Mouse (Mus musculus): ENCODE data around the gene Uvrag.

Uvrag gene

GRCm38 (mm10) chr7:99053626-99054025, 87.3 kb downstream of the Uvrag start:
- DNase-seq, result no peak

- DNase-seq, result no peak
Observed at GRCm38 (mm10) chr7:99052471-99053241, 88.3 kb downstream of the Uvrag start.

- no peak for DNase-seq
Observed at GRCm38 (mm10) chr7:99050882-99051281, 90.1 kb downstream of the Uvrag start.

- DNase-seq, result no peak
Observed at GRCm38 (mm10) chr7:99049897-99050296, 91.0 kb downstream of the Uvrag start.

- no peak for DNase-seq
Observed at GRCm38 (mm10) chr7:99046545-99047206, 94.3 kb downstream of the Uvrag start.

GRCm38 (mm10) chr7:99045525-99045924, 95.4 kb downstream of the Uvrag start:
- no peak for DNase-seq

GRCm38 (mm10) chr7:99043923-99044322, 97.0 kb downstream of the Uvrag start:
- DNase-seq, result no peak

- DNase-seq, result no peak
Observed at GRCm38 (mm10) chr7:99043322-99043721, 97.6 kb downstream of the Uvrag start.

- DNase-seq, result no peak
Observed at GRCm38 (mm10) chr7:99041818-99042217, 99.1 kb downstream of the Uvrag start.

GRCm38 (mm10) chr7:99039912-99040311, 101.0 kb downstream of the Uvrag start:
- no peak for DNase-seq

GRCm38 (mm10) chr7:99036284-99036683, 104.7 kb downstream of the Uvrag start:
- no peak for DNase-seq

- no peak for DNase-seq
Observed at GRCm38 (mm10) chr7:99034909-99035308, 106.0 kb downstream of the Uvrag start.

GRCm38 (mm10) chr7:99033838-99034237, 107.1 kb downstream of the Uvrag start:
- DNase-seq, result no peak

GRCm38 (mm10) chr7:99033314-99033713, 107.6 kb downstream of the Uvrag start:
- no peak for DNase-seq

GRCm38 (mm10) chr7:99032051-99032450, 108.9 kb downstream of the Uvrag start:
- DNase-seq, result no peak

GRCm38 (mm10) chr7:99028108-99028507, 112.8 kb downstream of the Uvrag start:
- DNase-seq, result no peak

GRCm38 (mm10) chr7:99027185-99027584, 113.8 kb downstream of the Uvrag start:
- no peak for DNase-seq

GRCm38 (mm10) chr7:99025989-99026388, 115.0 kb downstream of the Uvrag start:
- DNase-seq, result no peak

GRCm38 (mm10) chr7:99025265-99025664, 115.7 kb downstream of the Uvrag start:
- no peak for DNase-seq

GRCm38 (mm10) chr7:99024791-99025190, 116.2 kb downstream of the Uvrag start:
- DNase-seq, result no peak

- DNase-seq, result no peak
Observed at GRCm38 (mm10) chr7:99023931-99024330, 117.0 kb downstream of the Uvrag start.

GRCm38 (mm10) chr7:99021277-99021676, 119.7 kb downstream of the Uvrag start:
- no peak for DNase-seq

- no peak for DNase-seq
Observed at GRCm38 (mm10) chr7:99020353-99020752, 120.6 kb downstream of the Uvrag start.

- no peak for DNase-seq
Observed at GRCm38 (mm10) chr7:99017224-99017844, 123.6 kb downstream of the Uvrag start.
